Comparison of ENCODE assay signal across 8 mouse cellular contexts in genomic region chr1:183699284-183699683, GRCm38 (mm10).
DNase-seq lines count a peak whose midpoint lies in the region; ATAC-seq and TF ChIP-seq lines count a peak whose summit lies in the region.

No protein-coding gene starts in this region.

- H3K4me1 ChIP-seq in neural tube, embryonic 15.5 days = no peaks in the 10 kb centered on the region
- no peaks in the 10 kb centered on the region for H3K4me1 ChIP-seq in small intestine, adult 2 months (ENCODE audit: control insufficient read depth, insufficient read depth, insufficient read length, low read length)
- no peaks in the 10 kb centered on the region for H3K4me1 ChIP-seq in hindbrain, embryonic 12.5 days

- no peak overlapping the region for H3K4me2 ChIP-seq in neural tube, embryonic 15.5 days
- H3K4me2 ChIP-seq in hindbrain, embryonic 12.5 days (replicated peaks) = no peak overlapping the region

- TF ChIP-seq POLR2A in small intestine, adult 2 months (IDR thresholded peaks at IDR 0.05; ENCODE audit: low read depth, low read length) = no peak

- peak; percentile 14 for DNase-seq in embryo, embryonic 9.5 days (ENCODE audit: extremely low spot score)
- no peak for DNase-seq in embryo, embryonic 10.5 days (ENCODE audit: low spot score)
- peak; percentile 20 for DNase-seq in neural tube, embryonic 10.5 days (ENCODE audit: extremely low spot score, low spot score)
- DNase-seq in cerebellum, postnatal 36 days = peak; percentile 21 to 23
- DNase-seq in MN1 (ENCODE audit: low spot score) = no peak

- 86% methylated on average over 11 of the region's 11 CpGs for WGBS in neural tube, embryonic 15.5 days
- 76% methylated on average over 11 of the region's 11 CpGs for WGBS in small intestine, adult 2 months
- WGBS in hindbrain, embryonic 12.5 days = 85% methylated on average over 11 of the region's 11 CpGs

- H3K4me3 ChIP-seq in neural tube, embryonic 15.5 days (replicated peaks) = no peak overlapping the region
- no peak overlapping the region for H3K4me3 ChIP-seq in small intestine, adult 2 months (ENCODE audit: low read depth, low read length)
- H3K4me3 ChIP-seq in hindbrain, embryonic 12.5 days = no peak overlapping the region

- no peak overlapping the region for H3K9ac ChIP-seq in neural tube, embryonic 15.5 days (replicated peaks)
- H3K9ac ChIP-seq in hindbrain, embryonic 12.5 days = no peak overlapping the region

- H3K27ac ChIP-seq in neural tube, embryonic 15.5 days (replicated peaks) = no peak overlapping the region
- H3K27ac ChIP-seq in small intestine, adult 2 months (ENCODE audit: insufficient read depth, low read depth, low read length) = no peak overlapping the region
- no peak overlapping the region for H3K27ac ChIP-seq in hindbrain, embryonic 12.5 days

- no peaks in the 10 kb centered on the region for H3K36me3 ChIP-seq in neural tube, embryonic 15.5 days
- no peaks in the 10 kb centered on the region for H3K36me3 ChIP-seq in small intestine, adult 2 months (ENCODE audit: control insufficient read depth, insufficient read depth, low read length)
- H3K36me3 ChIP-seq in hindbrain, embryonic 12.5 days = no peaks in the 10 kb centered on the region

- H3K27me3 ChIP-seq in neural tube, embryonic 15.5 days (replicated peaks) = no peaks in the 10 kb centered on the region
- no peaks in the 10 kb centered on the region for H3K27me3 ChIP-seq in small intestine, adult 2 months (ENCODE audit: control insufficient read depth, insufficient read depth, low read length)
- H3K27me3 ChIP-seq in hindbrain, embryonic 12.5 days = no peaks in the 10 kb centered on the region

- peak; percentile 53; the same call in 1 of the 2 replicates for TF ChIP-seq CTCF in small intestine, adult 2 months (IDR thresholded peaks at IDR 0.05; ENCODE audit: extremely low read depth, insufficient read length, insufficient replicate concordance, low read depth, low read length)

- no peak for ATAC-seq in neural tube, embryonic 15.5 days (ENCODE audit: low FRiP score)
- ATAC-seq in hindbrain, embryonic 12.5 days (ENCODE audit: low FRiP score) = no peak

- H3K9me3 ChIP-seq in neural tube, embryonic 15.5 days (replicated peaks) = no peaks in the 10 kb centered on the region
- H3K9me3 ChIP-seq in hindbrain, embryonic 12.5 days (replicated peaks) = no peaks in the 10 kb centered on the region

Comparison
In these comparisons a context has a peak if more than half of its experiments do, and no peak if none do; other contexts are left out.
1. DNase-seq: peak in embryo, embryonic 9.5 days (single experiment), neural tube, embryonic 10.5 days (single experiment) and cerebellum, postnatal 36 days (2 of 2); none in embryo, embryonic 10.5 days (single experiment) and MN1 (single experiment).